Mouse (Mus musculus) B cell, adult 2 months (primary cell): Measurements from ENCODE around the gene Rhox4d.
"Not testable (repeated sequence)": the region's sequence is repeated elsewhere in the genome, so short reads cannot be mapped to it uniquely, and the experiment has no call there.

Source experiments
- DNase-seq, 2 experiments: peaks; one replicate each; pipeline ENCODE4 v3.0.0; 2022

Rhox4d gene

GRCm38 (mm10) chrX:37514059-37514458 lies at the start of gene Rhox4d:
Gene Rhox4d, plus strand, starts transcription at chrX:37514359.
- not testable (repeated sequence) for DNase-seq

DNA sequence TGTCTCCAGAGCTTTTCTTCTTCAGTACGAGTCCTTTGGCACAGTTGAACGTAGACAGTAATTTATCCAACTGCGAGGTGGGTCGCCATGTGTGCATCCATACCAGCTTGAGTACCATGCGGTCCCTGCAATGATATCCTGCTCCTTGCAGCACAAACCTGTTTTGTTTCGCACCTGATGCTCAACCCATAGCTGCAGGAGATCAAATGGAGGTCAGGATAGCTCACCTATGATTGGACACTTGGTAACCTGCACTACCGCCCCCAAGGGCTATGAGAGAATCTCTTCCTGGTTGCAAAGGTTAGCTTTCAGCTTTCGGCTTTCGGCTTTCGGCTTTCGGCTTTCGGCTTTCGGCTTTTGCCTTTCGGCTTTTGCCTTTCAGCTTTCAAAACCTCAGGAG lies 34.1 kb upstream of the Rhox4d start, which contains the start of gene Rhox4c:
Gene Rhox4c, plus strand, starts transcription at position 301 of the 400 bp plus-strand sequence.
- DNase-seq, result not testable (repeated sequence)

DNA sequence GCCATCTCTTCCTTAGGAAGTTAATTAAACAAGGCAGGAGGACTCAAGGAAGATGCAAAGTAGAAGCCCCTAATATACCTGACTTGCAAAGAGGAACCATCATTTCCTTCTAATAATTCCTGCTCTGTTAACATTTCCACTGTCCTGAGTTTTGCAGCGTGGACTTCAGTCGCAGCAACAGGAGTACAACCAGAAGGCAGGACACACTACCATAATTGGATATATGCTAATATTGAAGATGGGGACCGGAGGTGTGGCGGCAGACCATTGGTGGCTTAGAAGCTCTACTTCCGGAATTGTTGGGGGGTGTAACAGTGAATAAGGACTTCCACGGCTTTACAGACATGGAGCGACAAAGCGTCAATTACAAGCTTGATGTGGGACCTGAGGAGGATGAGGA lies 16.0 kb downstream of the Rhox4d start, which contains the start of gene Rhox2e:
Gene Rhox2e, plus strand, starts transcription at position 301 of the 400 bp plus-strand sequence.
- DNase-seq, result not testable (repeated sequence)

DNA sequence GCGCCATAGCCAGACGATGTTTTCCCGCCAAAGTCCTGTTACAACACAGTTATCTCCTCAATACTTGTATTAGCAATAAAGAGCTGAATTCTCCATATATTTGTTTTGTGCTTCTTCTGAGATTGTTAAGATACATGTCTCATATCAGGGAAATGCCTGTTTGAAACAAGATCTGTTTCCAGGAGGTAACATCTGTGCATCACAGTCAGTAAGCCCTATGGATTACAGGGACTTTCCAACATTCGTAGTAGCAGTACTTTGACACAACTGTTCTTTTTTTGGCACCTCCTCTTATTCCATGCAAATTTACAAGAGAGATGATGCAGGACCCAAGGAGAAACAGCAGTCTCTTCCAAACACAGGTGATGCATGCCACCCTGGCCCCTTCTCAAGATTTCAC lies 27.6 kb downstream of the Rhox4d start, which contains the start of gene Rhox3e:
Gene Rhox3e, plus strand, starts transcription at position 301 of the 400 bp plus-strand sequence.
- not testable (repeated sequence) for DNase-seq

- DNase-seq, result not testable (repeated sequence)
These were observed 43.0 kb downstream of the Rhox4d start, which contains the start of gene Rhox4e for GRCm38 (mm10) chrX:37557112-37557511. Gene Rhox4e, plus strand, starts transcription at chrX:37557412.
